Mouse (Mus musculus) left cerebral cortex, postnatal 10 days (tissue): Measurements from ENCODE around the gene Plekhb1. TPM values are rescaled to one million over a fixed set of nuclear protein-coding genes. Genes with fewer than 3 reads are reported as not detected.
A peak's percentile ranks its signal among the peaks of the same experiment; 100 is the strongest.

Source experiments
- DNase-seq, 2 experiments: peaks; one replicate each; pipeline ENCODE4 v3.0.0; 2021 to 2022; ENCODE audit warnings: low spot score in 2 of 2, mixed read lengths in 1 of 2; ENCODE audit errors: extremely low spot score in 1 of 2
- intact Hi-C: fragments of 180-260 bp; cut with DNase I; formaldehyde crosslinking; loops from one replicate; pipeline ENCODE4 v1.15.1; 2025
- total RNA-seq, 2 experiments: library from RNA; stranded (reverse); gene quantifications; 2 replicates each; pipeline ENCODE4 v1.2.3; 2021

The Plekhb1 gene
- total RNA-seq, 2 experiments from 2014 or later: 27.2 to 30.9 TPM

DNA sequence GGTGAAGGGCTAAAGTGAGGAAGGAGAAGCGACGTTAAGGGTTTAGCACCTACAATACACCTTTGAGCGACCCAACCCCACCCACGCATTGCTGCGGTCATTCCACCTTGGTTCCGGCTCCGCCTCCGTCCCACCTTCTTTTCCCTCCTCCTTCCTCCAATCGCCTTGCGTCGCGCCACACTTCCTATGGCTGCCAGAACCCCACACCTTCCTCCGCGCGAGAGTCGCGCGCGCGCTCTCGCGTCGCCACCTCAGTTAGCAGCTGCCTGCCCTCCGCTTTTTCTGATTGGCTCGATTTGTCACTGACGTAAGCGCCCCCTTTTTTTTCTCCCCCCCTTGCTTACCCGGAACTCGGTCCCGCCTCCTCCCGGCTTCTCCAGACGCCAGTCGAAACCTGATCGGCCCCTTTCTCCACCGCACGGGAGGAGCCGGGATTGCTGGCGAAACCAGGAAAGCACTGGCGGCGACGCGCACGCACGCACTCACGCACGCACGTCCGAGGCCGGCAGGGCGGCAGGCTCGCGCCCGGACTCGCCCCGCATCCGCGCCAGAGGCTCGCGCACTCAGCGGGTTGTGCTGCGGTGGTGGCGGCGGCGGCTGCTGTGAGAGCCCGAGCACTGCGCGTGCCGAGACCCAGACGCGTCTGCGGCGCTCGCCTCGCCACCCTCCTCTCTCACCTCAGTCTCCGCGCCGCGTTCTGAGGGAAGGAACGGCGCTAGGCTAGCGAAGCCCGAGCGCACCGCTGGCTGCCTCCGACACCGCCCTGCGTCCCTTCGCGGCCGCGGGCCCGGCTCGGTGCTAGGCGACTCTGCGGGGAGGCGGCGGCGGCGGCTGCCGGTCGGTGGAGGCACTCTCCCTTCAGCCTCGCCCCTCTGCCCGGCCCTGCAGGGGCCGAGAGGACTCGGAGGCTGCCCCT is 54.7 kb downstream of the Plekhb1 start, which contains the start of gene Rab6a:
Gene Rab6a (plus strand): TSS at position 197 of the 916 bp plus-strand sequence.
- intact Hi-C loops: loop anchor here (10.0 kb wide), 1 partner anchor 53 kb away; no protein-coding TSS in a partner anchor
- peak; percentile 98 to 99 for DNase-seq

DNA sequence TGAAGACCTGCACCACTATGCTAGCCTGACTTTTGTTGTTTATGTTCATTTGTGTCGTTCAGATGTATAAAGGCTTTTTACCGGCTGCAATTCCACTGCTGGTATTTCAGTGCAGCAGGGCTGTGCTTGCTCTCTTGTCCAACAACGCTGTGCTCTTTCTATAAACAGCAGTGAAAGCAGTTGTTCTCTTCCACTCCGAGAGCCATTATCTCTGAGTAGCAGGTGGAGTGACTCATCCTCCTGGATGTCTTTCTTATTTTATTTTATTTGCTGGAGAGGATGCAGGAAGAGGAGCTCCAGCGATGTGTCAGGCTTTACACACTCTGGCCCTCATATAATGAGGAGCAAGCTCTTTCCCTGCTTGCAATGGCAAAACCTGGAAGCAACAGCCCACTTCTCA is 62.0 kb downstream of the Plekhb1 start:
- intact Hi-C loops: loop anchor here (10.0 kb wide), 1 partner anchor 45 kb away; no protein-coding TSS in a partner anchor
- no peak for DNase-seq

DNA sequence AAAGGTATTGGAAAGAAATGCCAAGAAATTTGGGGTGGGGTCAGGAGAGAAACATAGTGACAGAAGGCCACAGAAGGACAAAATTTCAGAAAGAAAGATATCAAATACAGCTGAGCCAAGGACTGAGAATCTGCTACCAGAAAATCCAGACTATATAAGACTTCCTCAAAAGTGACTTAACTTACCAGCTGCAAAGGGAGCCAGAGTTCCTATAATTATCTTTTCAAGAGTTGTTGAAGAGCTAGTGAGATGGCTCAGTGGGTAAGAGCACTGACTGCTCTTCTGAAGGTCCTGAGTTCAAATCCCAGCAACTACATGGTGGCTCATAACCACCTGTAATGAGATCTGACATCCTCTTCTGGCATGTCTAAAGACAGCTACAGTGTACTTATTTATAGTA is 68.9 kb downstream of the Plekhb1 start:
- intact Hi-C loops: no loop called here
- DNase-seq: no peak

Other genes with a start within 250 kb of the Plekhb1 start
- under 1 TPM; 0.69 to 0.79 TPM for gene Ucp3, start 189.4 kb downstream of the Plekhb1 start, total RNA-seq
- 10 to 100 TPM; 57.7 to 80.5 TPM for gene Ucp2, start 169.1 kb downstream of the Plekhb1 start, total RNA-seq
- gene Dnajb13, start 147.5 kb downstream of the Plekhb1 start, total RNA-seq: under 1 TPM; 0.47 to 0.54 TPM
- 1 to 10 TPM; 7.8 to 9.0 TPM for gene Coa4, start 125.3 kb downstream of the Plekhb1 start, total RNA-seq
- 100 to 1,000 TPM; 386 to 392 TPM for gene Rab6a, start 55.0 kb downstream of the Plekhb1 start, total RNA-seq
- gene Mrpl48, start 54.1 kb downstream of the Plekhb1 start, total RNA-seq: 10 to 100 TPM; 48.5 to 55.5 TPM
- 100 to 1,000 TPM; 267 to 276 TPM for gene Fam168a, start 44.2 kb upstream of the Plekhb1 start, total RNA-seq
- gene Relt, start 201.0 kb upstream of the Plekhb1 start, total RNA-seq: 1 to 10 TPM; 9.0 to 9.4 TPM